Mouse (Mus musculus) midbrain, embryonic 11.5 days (tissue): ENCODE results near the gene Ccdc152. TPM values are rescaled to one million over a fixed set of nuclear protein-coding genes. Genes with fewer than 3 reads are reported as not detected.

ENCODE experiments used
- ATAC-seq: fragments of 200-750 bp; cut with Nextera tagmentation; 2 replicates; pipeline ENCODE4 v1.8.0; 2017; ENCODE audit warnings: moderate TSS enrichment, moderate library complexity; ENCODE audit not compliant: low FRiP score
- DNase-seq: peaks from one replicate; pipeline ENCODE4 v3.0.0; 2015; ENCODE audit warnings: low spot score; ENCODE audit errors: missing footprints
- H3K27ac ChIP-seq: fragments of 300-500 bp; sonication (generic); 2 replicates; pipeline ENCODE4 v1.5.1; 2014; ENCODE audit warnings: low read depth, low read length
- H3K27me3 ChIP-seq: fragments of 300-500 bp; sonication (generic); 2 replicates; pipeline ENCODE4 v1.6.1; 2014; ENCODE audit warnings: mild to moderate bottlenecking, low read length, moderate library complexity, mixed read lengths; ENCODE audit not compliant: control insufficient read depth, insufficient read depth
- H3K36me3 ChIP-seq: fragments of 300-500 bp; sonication (generic); 2 replicates; pipeline ENCODE4 v1.6.1; 2014; ENCODE audit warnings: mild to moderate bottlenecking, low read length, moderate library complexity, mixed read lengths; ENCODE audit not compliant: control insufficient read depth, insufficient read depth
- H3K4me1 ChIP-seq: fragments of 300-500 bp; sonication (generic); 2 replicates; pipeline ENCODE4 v1.6.1; 2014; ENCODE audit warnings: low read length; ENCODE audit not compliant: control insufficient read depth, insufficient read depth
- H3K4me2 ChIP-seq: fragments of 300-500 bp; sonication (generic); 2 replicates; pipeline ENCODE4 v1.6.1; 2014; ENCODE audit warnings: mild to moderate bottlenecking, moderate library complexity
- H3K4me3 ChIP-seq: fragments of 300-500 bp; sonication (generic); 2 replicates; pipeline ENCODE4 v1.5.1; 2014; ENCODE audit warnings: low read depth, low read length
- H3K9ac ChIP-seq: fragments of 300-500 bp; sonication (generic); 2 replicates; pipeline ENCODE4 v1.6.1; 2014; ENCODE audit warnings: low read length
- H3K9me3 ChIP-seq: fragments of 300-500 bp; sonication (generic); 2 replicates; pipeline ENCODE4 v1.6.1; 2016; ENCODE audit warnings: low read length; ENCODE audit not compliant: control insufficient read depth
- WGBS: fragments of 180-500 bp; shearing (Covaris S2); extraction: QIAGEN DNeasy Blood & Tissue Kit; methylation state at CpG from one replicate; pipeline ENCODE4 v1.1.7; 2014; 5-methylcytosine and 5-hydroxymethylcytosine counted together
- polyA plus RNA-seq: library from polyadenylated mRNA; unstranded; fragments of >200 nt; fragmentation: Nextera tagmentation; extraction: Ambion mirVana; gene quantifications from 2 replicates; pipeline ENCODE4 v1.2.1, GENCODE M21; 2014

Gene Ccdc152
- polyA plus RNA-seq, 1 experiment from 2014 or later: 0.16 TPM

- H3K27me3 ChIP-seq: no peaks in the 10 kb centered on the region
- H3K4me3 ChIP-seq: no peak overlapping the region
- ATAC-seq: no peak
- DNase-seq: no peak
- no peaks in the 10 kb centered on the region for H3K9me3 ChIP-seq
- no peak overlapping the region for H3K4me2 ChIP-seq
- H3K36me3 ChIP-seq: no peaks in the 10 kb centered on the region
- H3K27ac ChIP-seq: no peak overlapping the region
- 94% methylated on average over 3 of the region's 3 CpGs for WGBS
- H3K9ac ChIP-seq: no peak overlapping the region
- no peaks in the 10 kb centered on the region for H3K4me1 ChIP-seq
These were observed 12.9 kb downstream of the Ccdc152 start for GRCm38 (mm10) chr15:3290435-3290834.

GRCm38 (mm10) chr15:3286032-3286431 is 17.3 kb downstream of the Ccdc152 start:
- Histone ChIP-seq H3K9ac (no peak overlapping the region), H3K27me3 (no peaks in the 10 kb centered on the region), H3K36me3 (no peaks in the 10 kb centered on the region), H3K4me1 (no peaks in the 10 kb centered on the region), H3K4me3 (no peak overlapping the region), H3K9me3 (no peaks in the 10 kb centered on the region), H3K4me2 (no peak overlapping the region), H3K27ac (no peak overlapping the region)
- no peak for DNase-seq
- no peak for ATAC-seq

- no peak for DNase-seq
- 79% methylated on average over 1 of the region's 1 CpGs for WGBS
- no peak overlapping the region for H3K4me3 ChIP-seq
- H3K4me1 ChIP-seq: no peaks in the 10 kb centered on the region
- no peak overlapping the region for H3K27ac ChIP-seq
- H3K4me2 ChIP-seq: no peak overlapping the region
- H3K27me3 ChIP-seq: no peaks in the 10 kb centered on the region
- no peak overlapping the region for H3K9ac ChIP-seq
- no peaks in the 10 kb centered on the region for H3K9me3 ChIP-seq
- ATAC-seq: 0 out of 2 replicates have a peak, but pooled peaks have one; percentile 42
- no peaks in the 10 kb centered on the region for H3K36me3 ChIP-seq
These were observed 21.6 kb downstream of the Ccdc152 start for GRCm38 (mm10) chr15:3281737-3282136.

- ATAC-seq (no peak), DNase-seq (no peak)
- no peak overlapping the region for H3K9ac ChIP-seq
These were observed 22.1 kb downstream of the Ccdc152 start for GRCm38 (mm10) chr15:3281216-3281615.

GRCm38 (mm10) chr15:3279242-3279641 is 24.1 kb downstream of the Ccdc152 start:
- ATAC-seq: no peak

More at GRCm38 (mm10) chr15:3281216-3281615, 22.1 kb downstream of the Ccdc152 start:
- Histone ChIP-seq H3K4me1 (no peaks in the 10 kb centered on the region), H3K4me2 (no peak overlapping the region), H3K27me3 (no peaks in the 10 kb centered on the region), H3K9me3 (no peaks in the 10 kb centered on the region), H3K4me3 (no peak overlapping the region), H3K36me3 (no peaks in the 10 kb centered on the region), H3K27ac (no peak overlapping the region)

GRCm38 (mm10) chr15:3277391-3277790 is 25.9 kb downstream of the Ccdc152 start:
- Histone ChIP-seq H3K36me3 (no peaks in the 10 kb centered on the region), H3K4me2 (no peak overlapping the region), H3K9me3 (no peaks in the 10 kb centered on the region), H3K27me3 (no peaks in the 10 kb centered on the region), H3K4me1 (no peaks in the 10 kb centered on the region), H3K4me3 (no peak overlapping the region), H3K27ac (no peak overlapping the region), H3K9ac (no peak overlapping the region)
- DNase-seq: no peak
- 88% methylated on average over 2 of the region's 2 CpGs for WGBS
- ATAC-seq: no peak

More at GRCm38 (mm10) chr15:3279242-3279641, 24.1 kb downstream of the Ccdc152 start:
- no peak overlapping the region for H3K9ac ChIP-seq
- no peaks in the 10 kb centered on the region for H3K4me1 ChIP-seq
- no peaks in the 10 kb centered on the region for H3K27me3 ChIP-seq
- no peak overlapping the region for H3K4me2 ChIP-seq
- H3K27ac ChIP-seq: no peak overlapping the region
- no peaks in the 10 kb centered on the region for H3K36me3 ChIP-seq
- no peak for DNase-seq
- no peak overlapping the region for H3K4me3 ChIP-seq
- WGBS: 81% methylated on average over 7 of the region's 7 CpGs
- H3K9me3 ChIP-seq: no peaks in the 10 kb centered on the region

- H3K9me3 ChIP-seq: no peaks in the 10 kb centered on the region
- 90% methylated on average over 1 of the region's 1 CpGs for WGBS
- no peak overlapping the region for H3K9ac ChIP-seq
- H3K27ac ChIP-seq: no peak overlapping the region
- H3K36me3 ChIP-seq: no peaks in the 10 kb centered on the region
- DNase-seq (no peak), ATAC-seq (no peak)
- H3K4me1 ChIP-seq: 0 out of 2 replicates have a peak, but pooled peaks cover 2% of the 10 kb centered on the region
- H3K4me3 ChIP-seq: no peak overlapping the region
- H3K27me3 ChIP-seq: no peaks in the 10 kb centered on the region
- H3K4me2 ChIP-seq: no peak overlapping the region
These were observed 30.1 kb downstream of the Ccdc152 start for GRCm38 (mm10) chr15:3273191-3273590.

GRCm38 (mm10) chr15:3271216-3271615 is 32.1 kb downstream of the Ccdc152 start:
- no peaks in the 10 kb centered on the region for H3K36me3 ChIP-seq
- no peak overlapping the region for H3K27ac ChIP-seq
- no peaks in the 10 kb centered on the region for H3K27me3 ChIP-seq
- 0 out of 2 replicates have a peak, but pooled peaks cover 2% of the 10 kb centered on the region for H3K4me1 ChIP-seq
- H3K4me2 ChIP-seq: no peak overlapping the region
- no peak overlapping the region for H3K9ac ChIP-seq
- ATAC-seq: peak; percentile 42
- no peak overlapping the region for H3K4me3 ChIP-seq
- no peaks in the 10 kb centered on the region for H3K9me3 ChIP-seq
- DNase-seq: peak; percentile 83
- WGBS: 54% methylated on average over 6 of the region's 6 CpGs

GRCm38 (mm10) chr15:3270646-3271077 is 32.7 kb downstream of the Ccdc152 start:
- peak; percentile 96 for DNase-seq
- 0 out of 2 replicates have a peak, but pooled peaks cover 2% of the 10 kb centered on the region for H3K4me1 ChIP-seq
- H3K4me2 ChIP-seq: peak overlapping the region; percentile 38
- H3K27me3 ChIP-seq: no peaks in the 10 kb centered on the region
- H3K4me3 ChIP-seq: peak overlapping the region; percentile 16
- peak; percentile 78 for ATAC-seq
- peak overlapping the region; percentile 60 for H3K9ac ChIP-seq
- H3K36me3 ChIP-seq: no peaks in the 10 kb centered on the region
- H3K9me3 ChIP-seq: no peaks in the 10 kb centered on the region
- no peak overlapping the region; the same call in 1 of the 2 replicates for H3K27ac ChIP-seq
- 3% methylated on average over 12 of the region's 12 CpGs for WGBS
